Mouse (Mus musculus): ENCODE results near the gene Ndufa13. TPM values are rescaled to one million over a fixed set of nuclear protein-coding genes. Genes with fewer than 3 reads are reported as not detected.

Ndufa13 gene
- total RNA-seq (2023): 10 to 100 TPM; 57.7 to 58.4 TPM

GRCm38 (mm10) chr8:69902163-69903062 is at the start of gene Ndufa13, which contains the start of the genes Tssk6 and Yjefn3:
TSS of gene Ndufa13 (minus strand) at chr8:69902558.
TSS of gene Tssk6 (plus strand) at chr8:69902184.
TSS of gene Yjefn3 (minus strand) at chr8:69902712.

GRCm38 (mm10) chr8:69887289-69888243 is 14.8 kb downstream of the Ndufa13 start, which contains the start of gene Cilp2:
TSS of gene Cilp2 (minus strand) at chr8:69887687.

Other genes with a start within 250 kb of the Ndufa13 start
- under 1 TPM; 0.09 to 0.15 TPM for gene Zfp964, start 248.1 kb downstream of the Ndufa13 start, total RNA-seq (2023)
- gene Zfp869, start 191.8 kb downstream of the Ndufa13 start, total RNA-seq (2023): 10 to 100 TPM; 21.2 to 23.3 TPM
- 1 to 10 TPM; 2.5 to 2.8 TPM for gene Zfp963, start 152.6 kb downstream of the Ndufa13 start, total RNA-seq (2023)
- gene Gm20422, start 127.7 kb downstream of the Ndufa13 start, total RNA-seq (2023): not detected
- 10 to 100 TPM; 25.0 to 29.1 TPM for gene Atp13a1, start 111.4 kb downstream of the Ndufa13 start, total RNA-seq (2023)
- 10 to 100 TPM; 13.4 to 14.8 TPM for gene Zfp866, start 111.4 kb downstream of the Ndufa13 start, total RNA-seq (2023)
- gene Gmip, start 93.9 kb downstream of the Ndufa13 start, total RNA-seq (2023): 100 to 1,000 TPM; 409 to 453 TPM
- gene Lpar2, start 80.1 kb downstream of the Ndufa13 start, total RNA-seq (2023): 1 to 10 TPM; 3.1 to 3.6 TPM
- gene Pbx4, start 70.1 kb downstream of the Ndufa13 start, total RNA-seq (2023): 1 to 10 TPM; 1.1 to 2.9 TPM
- not detected for gene Cilp2, start 14.9 kb downstream of the Ndufa13 start, total RNA-seq (2023)
- 1 to 10 TPM in 1 of 2 experiments, under 1 TPM in 1; 0.53 to 1.1 TPM for gene Tssk6, start 374 bp downstream of the Ndufa13 start, total RNA-seq (2023)
- not detected for gene Yjefn3, start 154 bp upstream of the Ndufa13 start, total RNA-seq (2023)
- gene Gatad2a, start 93.8 kb upstream of the Ndufa13 start, total RNA-seq (2023): 10 to 100 TPM; 65.9 to 67.4 TPM
- 10 to 100 TPM; 69.7 to 79.3 TPM for gene Mau2, start 140.2 kb upstream of the Ndufa13 start, total RNA-seq (2023)
- 10 to 100 TPM; 26.8 to 28.6 TPM for gene Sugp1, start 140.3 kb upstream of the Ndufa13 start, total RNA-seq (2023)
- gene Tm6sf2, start 170.4 kb upstream of the Ndufa13 start, total RNA-seq (2023): not detected
- gene Hapln4, start 180.9 kb upstream of the Ndufa13 start, total RNA-seq (2023): not detected
- gene Ncan, start 218.3 kb upstream of the Ndufa13 start, total RNA-seq (2023): not detected
- 10 to 100 TPM in 1 of 2 experiments, 1 to 10 TPM in 1; 9.9 to 12.9 TPM for gene Nr2c2ap, start 228.8 kb upstream of the Ndufa13 start, total RNA-seq (2023)
- 10 to 100 TPM in 1 of 2 experiments, 1 to 10 TPM in 1; 9.8 to 16.9 TPM for gene Rfxank, start 236.6 kb upstream of the Ndufa13 start, total RNA-seq (2023)
- gene Borcs8, start 236.9 kb upstream of the Ndufa13 start, total RNA-seq (2023): 10 to 100 TPM; 35.8 to 41.5 TPM
- gene Mef2b, start 237.2 kb upstream of the Ndufa13 start, total RNA-seq (2023): under 1 TPM; 0.53 to 0.78 TPM